Mouse (Mus musculus) myocyte (in vitro differentiated cells): ENCODE measurements around the gene Nr2c1. TPM values are rescaled to one million over a fixed set of nuclear protein-coding genes. Genes with fewer than 3 reads are reported as not detected.

ENCODE experiments used
- H3K27me3 ChIP-seq: one replicate; pipeline ENCODE4 v1.6.1; 2011; ENCODE audit not compliant: control insufficient read depth, insufficient read depth, insufficient read length
- H3K36me3 ChIP-seq: one replicate; pipeline ENCODE4 v1.6.1; 2011; ENCODE audit not compliant: control insufficient read depth, insufficient read depth
- H3K4me2 ChIP-seq: one replicate; pipeline ENCODE4 v1.6.1; 2011; ENCODE audit warnings: low read depth, control low read depth
- H3K4me3 ChIP-seq: one replicate; pipeline ENCODE4 v1.5.1; 2011; ENCODE audit warnings: mild to moderate bottlenecking, control low read depth, moderate library complexity
- H3K79me2 ChIP-seq: one replicate; pipeline ENCODE4 v1.6.1; 2011; ENCODE audit not compliant: control insufficient read depth, insufficient read depth
- H3ac ChIP-seq: one replicate; pipeline ENCODE4 v1.6.1; 2011; ENCODE audit not compliant: control insufficient read depth, insufficient read length
- CEBPB ChIP-seq: IDR thresholded peaks from 2 replicates; pipeline ENCODE4 v1.6.1; 2011; ENCODE audit warnings: mild to moderate bottlenecking, moderate library complexity; ENCODE audit not compliant: poor library complexity, insufficient read depth, severe bottlenecking
- E2F4 ChIP-seq: IDR thresholded peaks from one replicate; pipeline ENCODE4 v1.6.1; 2011; ENCODE audit warnings: mild to moderate bottlenecking, control low read depth, moderate library complexity; ENCODE audit not compliant: insufficient read depth
- MAX ChIP-seq: IDR thresholded peaks from one replicate; pipeline ENCODE4 v1.6.1; 2011; ENCODE audit warnings: low read depth, mild to moderate bottlenecking, control low read depth
- MYOD1 ChIP-seq, 3 experiments: IDR thresholded peaks; one replicate each; pipeline ENCODE4 v1.6.1; 2011; ENCODE audit warnings: control low read depth in 2 of 3, low read depth in 2 of 3, mild to moderate bottlenecking in 2 of 3, moderate library complexity in 1 of 3; ENCODE audit not compliant: insufficient read length in 2 of 3, control insufficient read depth in 1 of 3
- MYOG ChIP-seq, 3 experiments: IDR thresholded peaks; one replicate each; pipeline ENCODE4 v1.6.1; 2011; ENCODE audit warnings: control low read depth in 2 of 3, low read depth in 2 of 3, mild to moderate bottlenecking in 2 of 3; ENCODE audit not compliant: insufficient read length in 2 of 3, control insufficient read depth in 1 of 3, insufficient read depth in 1 of 3
- POLR2A ChIP-seq: IDR thresholded peaks from one replicate; pipeline ENCODE4 v1.6.1; 2011; ENCODE audit warnings: low read depth, mild to moderate bottlenecking, control low read depth, moderate library complexity; ENCODE audit not compliant: insufficient read length
- POLR2AphosphoS2 ChIP-seq: IDR thresholded peaks from one replicate; pipeline ENCODE4 v1.6.1; 2011; ENCODE audit warnings: low read depth, control low read depth; ENCODE audit not compliant: insufficient read length
- REST ChIP-seq: IDR thresholded peaks from one replicate; pipeline ENCODE4 v1.6.1; 2011; ENCODE audit warnings: mild to moderate bottlenecking, control low read depth, moderate library complexity; ENCODE audit not compliant: insufficient read depth, insufficient read length
- SRF ChIP-seq: IDR thresholded peaks from one replicate; pipeline ENCODE4 v1.6.1; 2011; ENCODE audit warnings: low read depth; ENCODE audit not compliant: control insufficient read depth, insufficient read length
- TCF12 ChIP-seq: IDR thresholded peaks from one replicate; pipeline ENCODE4 v1.6.1; 2011; ENCODE audit warnings: mild to moderate bottlenecking, control low read depth; ENCODE audit not compliant: poor library complexity, insufficient read depth, severe bottlenecking
- TCF3 ChIP-seq: IDR thresholded peaks from one replicate; pipeline ENCODE4 v1.6.1; 2011; ENCODE audit warnings: low read depth, control low read depth; ENCODE audit not compliant: insufficient read length
- USF1 ChIP-seq: IDR thresholded peaks from one replicate; pipeline ENCODE4 v1.6.1; 2011; ENCODE audit warnings: low read depth, mild to moderate bottlenecking, control low read depth, moderate library complexity
- polyA plus RNA-seq: library from polyadenylated mRNA; unstranded; fragments of >200 nt; fragmentation: generic; extraction: Trizol; gene quantifications from one replicate; pipeline ENCODE4 v1.2.1, GENCODE M21; 2012; ENCODE audit warnings: missing spikeins

Nr2c1 gene
- polyA plus RNA-seq, 1 experiment, result 8.4 TPM

DNA sequence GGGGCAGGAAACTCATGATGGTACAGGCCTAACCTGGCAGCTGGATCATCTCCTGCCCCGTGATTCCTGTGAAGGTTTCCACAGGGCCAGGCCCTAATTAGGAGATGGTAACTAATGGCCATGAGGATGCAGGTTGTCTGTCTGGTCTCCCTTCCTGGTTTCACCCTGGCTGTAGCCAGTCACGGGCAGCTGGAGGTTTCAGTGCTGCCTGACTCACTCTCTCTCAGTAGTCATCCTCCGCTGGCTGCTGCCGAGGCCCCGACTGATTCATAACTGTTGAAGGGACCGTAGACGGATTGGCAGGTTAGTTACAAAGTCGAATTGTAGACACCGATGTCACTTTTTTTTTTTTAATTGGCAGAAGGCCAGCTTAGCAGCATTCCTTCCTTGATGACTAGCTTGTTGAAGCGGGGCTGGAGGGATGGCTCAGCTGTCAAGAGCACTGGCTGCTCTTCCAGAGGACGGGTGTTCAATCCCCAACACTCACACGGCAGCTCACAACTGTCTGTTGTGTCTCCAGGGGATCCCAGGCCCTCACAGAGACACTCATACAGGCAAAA, 31.0 kb upstream of the Nr2c1 start:
- TF ChIP-seq MYOG (IDR thresholded peaks at IDR 0.05; ENCODE audit: control insufficient read depth in 1 of 3, insufficient read depth in 1 of 3, insufficient read length in 2 of 3, low read depth in 2 of 3) (no peak), MAX (no peak)

DNA sequence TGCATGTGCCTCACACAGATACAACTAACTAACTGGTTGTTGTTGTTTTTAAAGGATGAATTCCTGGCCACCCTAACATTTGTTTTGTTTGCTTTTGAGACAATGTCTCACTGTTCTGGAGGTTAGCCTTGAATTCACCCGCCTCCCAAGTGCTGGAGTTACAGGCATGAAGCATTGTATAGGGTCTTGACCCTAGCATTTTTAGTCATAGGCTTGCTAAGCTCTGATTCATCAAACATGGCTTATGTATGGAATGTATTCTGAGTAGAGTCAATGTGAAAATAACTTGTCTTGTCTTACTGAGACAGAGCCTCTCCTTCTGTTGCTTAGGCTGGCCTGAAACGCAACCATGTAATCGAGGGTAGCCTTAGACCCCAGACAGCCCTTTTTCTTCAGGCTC, 29.9 kb upstream of the Nr2c1 start:
- Histone ChIP-seq H3K79me2 (no peaks in the 10 kb centered on the region), H3K27me3 (no peaks in the 10 kb centered on the region), H3K4me2 (no peak overlapping the region), H3K4me3 (no peak overlapping the region), H3ac (no peak overlapping the region), H3K36me3 (no peaks in the 10 kb centered on the region)
- no peak for TF ChIP-seq CEBPB
- no peak for TF ChIP-seq SRF
- no peak for TF ChIP-seq POLR2A
- no peak for TF ChIP-seq USF1
- TF ChIP-seq TCF3, result no peak
- TF ChIP-seq TCF12, result no peak
- no peak for TF ChIP-seq MYOG (IDR thresholded peaks at IDR 0.05; ENCODE audit: control insufficient read depth in 1 of 3, insufficient read depth in 1 of 3, insufficient read length in 2 of 3, low read depth in 2 of 3)

More for the DNA sequence above, 31.0 kb upstream of the Nr2c1 start:
- Histone ChIP-seq H3K4me2 (peak overlapping the region; percentile 43), H3K4me3 (no peak overlapping the region), H3ac (no peak overlapping the region), H3K79me2 (no peaks in the 10 kb centered on the region), H3K36me3 (no peaks in the 10 kb centered on the region), H3K27me3 (no peaks in the 10 kb centered on the region)

DNA sequence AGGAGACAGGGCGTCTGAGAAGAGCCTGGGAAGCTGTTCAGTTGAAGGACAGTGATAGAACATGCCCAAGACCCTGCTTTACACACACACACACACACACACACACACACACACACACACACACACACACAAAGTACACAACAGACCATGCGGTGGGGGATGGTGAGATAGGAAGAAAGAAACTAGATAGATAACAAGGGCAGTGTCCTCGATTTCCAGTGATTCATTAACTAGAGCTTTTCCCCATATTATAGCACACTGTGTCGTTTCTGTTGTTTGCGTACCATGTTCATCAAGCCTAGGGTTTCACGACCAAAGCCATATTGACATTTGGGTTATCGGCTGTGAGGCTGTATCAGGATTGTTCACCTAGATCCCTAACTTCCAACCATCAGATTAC, 28.8 kb upstream of the Nr2c1 start:
- H3K27me3 ChIP-seq, result no peaks in the 10 kb centered on the region
- H3K4me3 ChIP-seq, result no peak overlapping the region
- no peak for TF ChIP-seq TCF3
- TF ChIP-seq CEBPB, result no peak
- TF ChIP-seq MAX, result no peak
- no peak for TF ChIP-seq REST
- TF ChIP-seq POLR2A, result no peak
- no peak for TF ChIP-seq MYOG (IDR thresholded peaks at IDR 0.05; ENCODE audit: control insufficient read depth in 1 of 3, insufficient read depth in 1 of 3, insufficient read length in 2 of 3, low read depth in 2 of 3)
- TF ChIP-seq POLR2AphosphoS2, result no peak
- no peak for TF ChIP-seq USF1
- no peak for TF ChIP-seq SRF
- TF ChIP-seq TCF12, result no peak
- no peaks in the 10 kb centered on the region for H3K79me2 ChIP-seq
- H3K4me2 ChIP-seq, result no peak overlapping the region
- H3K36me3 ChIP-seq, result no peaks in the 10 kb centered on the region
- no peak overlapping the region for H3ac ChIP-seq

DNA sequence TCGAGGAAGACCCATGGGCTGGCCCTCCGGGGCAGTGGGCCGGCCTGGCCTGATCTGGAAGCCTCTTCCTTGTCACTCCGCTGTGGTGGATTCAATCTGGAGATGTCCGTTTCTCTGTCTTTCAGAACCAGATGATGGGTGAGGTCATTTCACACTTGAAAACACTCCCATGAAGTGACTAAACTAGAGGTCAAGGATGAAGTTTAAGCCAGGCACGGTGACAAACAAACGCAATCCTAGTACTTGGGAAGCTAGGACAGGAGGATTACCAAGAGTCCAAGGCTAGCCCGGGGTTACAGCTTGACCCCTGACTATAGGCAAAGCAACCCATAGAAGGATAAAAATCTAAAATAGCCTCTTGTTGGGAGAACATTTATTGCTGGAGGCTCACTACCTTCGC, 27.1 kb upstream of the Nr2c1 start:
- Histone ChIP-seq H3K79me2 (no peaks in the 10 kb centered on the region), H3K36me3 (no peaks in the 10 kb centered on the region), H3K4me2 (no peak overlapping the region), H3ac (no peak overlapping the region), H3K27me3 (no peaks in the 10 kb centered on the region), H3K4me3 (no peak overlapping the region)
- TF ChIP-seq MAX (no peak), SRF (no peak), POLR2A (no peak), TCF12 (no peak), TCF3 (no peak), MYOD1 (IDR thresholded peaks at IDR 0.05; ENCODE audit: control insufficient read depth in 1 of 3, insufficient read length in 2 of 3, low read depth in 2 of 3) (no peak), CEBPB (no peak), USF1 (no peak), E2F4 (no peak), MYOG (IDR thresholded peaks at IDR 0.05; ENCODE audit: control insufficient read depth in 1 of 3, insufficient read depth in 1 of 3, insufficient read length in 2 of 3, low read depth in 2 of 3) (no peak)

DNA sequence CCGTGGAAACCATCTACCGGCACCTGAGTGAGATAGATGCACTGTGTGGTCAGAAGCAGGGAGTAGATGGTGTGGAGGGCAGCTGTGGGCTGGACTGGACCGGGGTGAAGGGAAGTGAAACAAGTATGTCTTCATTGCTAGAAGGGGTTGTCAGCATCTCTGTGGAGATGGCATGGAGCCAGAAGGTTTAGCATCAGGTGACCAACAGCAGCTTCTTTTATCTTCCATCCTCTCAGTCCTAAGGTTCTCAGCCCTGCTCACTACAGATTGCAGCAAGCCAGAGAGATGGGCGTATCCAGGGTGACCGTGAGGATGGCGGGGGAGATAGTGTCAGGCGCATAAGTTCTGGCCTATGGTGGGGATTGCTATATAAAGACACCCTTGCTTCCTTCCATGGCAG, 25.2 kb upstream of the Nr2c1 start:
- H3ac ChIP-seq, result no peak overlapping the region
- H3K36me3 ChIP-seq, result no peaks in the 10 kb centered on the region
- no peak overlapping the region for H3K4me3 ChIP-seq
- TF ChIP-seq REST (no peak), TCF12 (no peak)
- no peaks in the 10 kb centered on the region for H3K27me3 ChIP-seq
- H3K79me2 ChIP-seq, result no peaks in the 10 kb centered on the region
- H3K4me2 ChIP-seq, result no peak overlapping the region
